Mouse (Mus musculus) cerebellum, adult 18-20 months (tissue): ENCODE measurements around the gene Neurl4.

Experiments
- DNase-seq, 2 experiments: peaks; one replicate each; pipeline ENCODE4 v3.0.0; 2021

The Neurl4 gene

DNA sequence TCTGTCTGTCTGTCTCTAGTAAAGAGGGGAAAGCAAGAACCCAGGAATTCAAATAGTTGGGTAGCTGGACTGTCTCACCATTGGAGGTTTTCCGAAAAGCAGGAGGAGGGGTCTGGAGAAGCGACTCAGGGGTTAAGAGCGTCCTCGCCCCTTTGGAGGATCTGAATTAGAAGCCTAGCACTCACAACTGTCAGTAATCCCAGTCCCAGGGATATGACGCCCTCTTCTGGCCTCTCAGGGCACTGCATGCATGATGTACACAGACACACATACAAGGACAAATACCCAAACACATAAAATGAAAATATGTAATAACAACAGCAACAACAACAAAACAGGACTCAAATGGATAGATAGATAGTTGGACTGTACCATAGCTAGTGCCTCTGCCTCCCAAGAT lies 59.7 kb downstream of the Neurl4 start:
- DNase-seq: no peak

DNA sequence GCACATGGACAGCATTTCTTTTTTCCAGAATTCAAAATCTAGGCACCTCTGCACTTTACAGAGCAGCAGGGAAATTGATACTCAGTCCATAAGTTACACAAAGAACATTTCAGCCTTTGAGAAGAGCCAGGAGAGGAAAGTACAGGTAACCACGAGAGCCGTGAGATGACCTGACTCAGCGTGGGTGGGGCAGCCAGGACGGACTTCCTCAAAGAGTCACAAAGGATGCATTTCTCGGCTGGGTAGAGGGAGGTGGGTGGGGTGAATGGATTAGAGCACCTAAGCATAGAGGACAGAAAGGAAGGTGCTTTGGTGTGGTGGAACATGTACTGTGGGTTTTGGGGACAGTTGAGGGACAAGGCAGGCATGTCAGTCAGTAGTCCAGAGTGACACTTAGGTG lies 61.0 kb downstream of the Neurl4 start:
- no peak for DNase-seq
